Mouse (Mus musculus) G1E (cell line): ENCODE measurements around the gene Gm38655. TPM values are rescaled to one million over a fixed set of nuclear protein-coding genes. Genes with fewer than 3 reads are reported as not detected.
A peak's percentile ranks its signal among the peaks of the same experiment; 100 is the strongest.
"Not testable (repeated sequence)": the region's sequence is repeated elsewhere in the genome, so short reads cannot be mapped to it uniquely, and the experiment has no call there.

Experiments
- ATAC-seq: 2 replicates; pipeline ENCODE4 v1.8.0; 2016; ENCODE audit warnings: mild to moderate bottlenecking; ENCODE audit not compliant: insufficient number of reproducible peaks, poor library complexity, low FRiP score, severe bottlenecking; ENCODE audit errors: extremely low read depth
- DNase-seq: peaks from one replicate; pipeline ENCODE4 v3.0.0; 2012; ENCODE audit warnings: low spot score
- H3K27me3 ChIP-seq: 2 replicates; pipeline ENCODE4 v1.6.1; 2012; ENCODE audit warnings: mild to moderate bottlenecking, low read length, inconsistent platforms; ENCODE audit not compliant: insufficient read depth
- H3K36me3 ChIP-seq: replicated peaks from 2 replicates; pipeline ENCODE3; 2012; ENCODE audit warnings: mild to moderate bottlenecking, inconsistent platforms
- H3K4me1 ChIP-seq: 2 replicates; pipeline ENCODE4 v1.6.1; 2012; ENCODE audit warnings: low read depth, low read length, inconsistent platforms, mixed read lengths; ENCODE audit not compliant: insufficient read depth
- H3K4me3 ChIP-seq: 2 replicates; pipeline ENCODE4 v1.5.1; 2012; ENCODE audit warnings: low read depth, mild to moderate bottlenecking, inconsistent platforms, low read length, moderate library complexity, mixed read lengths
- H3K9me3 ChIP-seq: replicated peaks from 2 replicates; pipeline ENCODE4 v1.6.1; 2012; ENCODE audit warnings: inconsistent platforms
- CTCF ChIP-seq: IDR thresholded peaks from 2 replicates; pipeline ENCODE4 v1.5.1; 2012; ENCODE audit warnings: low read depth, low read length, inconsistent platforms, mixed read lengths
- GATA1 ChIP-seq: IDR thresholded peaks from 2 replicates; pipeline ENCODE4 v1.6.1; 2012; ENCODE audit warnings: borderline replicate concordance, low read length, inconsistent platforms, mixed read lengths
- GATA2 ChIP-seq: IDR thresholded peaks from 2 replicates; pipeline ENCODE4 v1.6.1; 2012; ENCODE audit warnings: low read depth, low read length, inconsistent platforms, borderline replicate concordance
- POLR2AphosphoS5 ChIP-seq: IDR thresholded peaks from 2 replicates; pipeline ENCODE4 v1.6.1; 2012; ENCODE audit warnings: low read depth, low read length, inconsistent platforms; ENCODE audit not compliant: insufficient replicate concordance
- TAL1 ChIP-seq: conservative IDR thresholded peaks from 2 replicates; pipeline ENCODE4 v1.6.1; 2012; ENCODE audit warnings: low read depth, low read length, inconsistent platforms, mixed read lengths
- polyA plus RNA-seq: library from polyadenylated mRNA; stranded (reverse); fragments of >175 nt; gene quantifications from 2 replicates; pipeline ENCODE4 v1.2.3, GENCODE M21; 2012
- total RNA-seq, 2 experiments: library from RNA; stranded (forward) in 1 of 2; stranded (reverse) in 1 of 2; fragments of 200-1000 nt in 1 of 2; fragments of >200 nt in 1 of 2; fragmentation: Nextera tagmentation in 1 of 2; gene quantifications; 2 replicates each; pipeline ENCODE4 v1.2.3; 2014 to 2017

Gene Gm38655
- total RNA-seq (2014; fragmentation: Nextera tagmentation) (not detected in 2 replicates), total RNA-seq (2017) (0.52 TPM in 1 of 2 replicates, not detected in the other), polyA plus RNA-seq (0.05 TPM in 1 of 2 replicates, not detected in the other)

DNA sequence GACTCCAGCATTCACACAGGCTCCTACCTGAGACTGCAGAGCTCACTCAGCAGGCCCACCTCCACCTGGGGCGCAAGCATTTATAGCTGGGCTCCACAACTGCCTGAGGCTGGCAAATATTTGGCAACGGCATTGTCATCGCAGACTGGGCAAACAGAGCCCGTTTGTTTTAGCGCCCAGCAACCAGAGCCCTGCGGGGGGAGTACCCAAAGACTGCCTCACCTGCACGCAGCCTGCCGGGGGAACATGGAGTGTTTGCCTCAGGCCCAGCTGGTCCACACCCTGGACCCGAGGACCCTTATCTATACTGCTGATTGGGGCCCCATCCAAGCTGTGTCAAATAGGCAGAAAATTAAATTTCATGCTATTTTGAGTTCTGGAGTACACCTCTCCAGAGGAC, at the start of gene Gm38655:
Gene Gm38655, minus strand, starts transcription at position 61 of the 400 bp plus-strand sequence.
- ATAC-seq: no peak
- peaks cover 75% of the 10 kb centered on the region for H3K27me3 ChIP-seq
- TF ChIP-seq POLR2AphosphoS5 (no peak), TAL1 (no peak), CTCF (no peak), GATA2 (no peak), GATA1 (no peak)
- H3K4me1 ChIP-seq: peaks cover 33% of the 10 kb centered on the region
- peak within 1 kb of the TSS; percentile 28; the same call in 1 of the 2 replicates for H3K4me3 ChIP-seq
- no peaks in the 10 kb centered on the region for H3K36me3 ChIP-seq
- H3K9me3 ChIP-seq: no peaks in the 10 kb centered on the region
- DNase-seq: no peak

DNA sequence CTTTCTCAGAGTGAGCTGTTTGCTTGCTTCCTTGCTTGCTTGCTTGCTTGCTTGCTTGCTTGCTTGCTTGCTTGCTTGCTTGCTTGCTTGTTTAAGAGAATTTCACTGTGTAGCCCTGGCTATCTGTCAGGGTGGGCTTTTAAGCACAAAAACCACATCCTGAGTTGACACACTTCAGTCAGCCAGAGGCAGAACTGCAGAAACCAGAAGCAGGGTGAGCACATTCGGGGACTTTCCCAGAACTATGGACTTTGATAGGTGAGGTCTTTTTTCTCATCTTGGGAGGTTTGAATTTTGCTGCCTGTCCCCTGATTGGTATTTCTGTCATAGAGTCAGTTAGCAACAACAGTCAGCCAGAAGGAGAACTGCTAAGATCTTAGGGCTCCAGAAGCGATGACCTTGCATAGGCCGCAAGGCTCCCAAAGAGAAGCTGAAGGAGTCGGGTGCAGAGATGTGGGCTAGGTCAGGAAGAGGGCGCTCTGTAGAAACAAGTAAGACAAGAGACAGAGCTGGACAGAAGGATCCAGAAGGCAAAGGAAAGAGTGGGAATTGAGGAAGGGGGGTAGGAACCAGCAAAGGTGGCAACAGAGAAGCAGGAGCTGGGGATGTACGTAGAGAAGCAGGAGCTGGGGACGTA, 49.4 kb upstream of the Gm38655 start:
- H3K27me3 ChIP-seq: no peaks in the 10 kb centered on the region
- peaks cover 83% of the 10 kb centered on the region for H3K4me1 ChIP-seq
- TF ChIP-seq CTCF (no peak), TAL1 (no peak), GATA1 (no peak), POLR2AphosphoS5 (no peak), GATA2 (no peak)
- H3K4me3 ChIP-seq: peak overlapping the region; percentile 73; the same call in 1 of the 2 replicates
- no peak for DNase-seq
- no peak for ATAC-seq
- peaks cover 81% of the 10 kb centered on the region for H3K36me3 ChIP-seq
- no peaks in the 10 kb centered on the region for H3K9me3 ChIP-seq

DNA sequence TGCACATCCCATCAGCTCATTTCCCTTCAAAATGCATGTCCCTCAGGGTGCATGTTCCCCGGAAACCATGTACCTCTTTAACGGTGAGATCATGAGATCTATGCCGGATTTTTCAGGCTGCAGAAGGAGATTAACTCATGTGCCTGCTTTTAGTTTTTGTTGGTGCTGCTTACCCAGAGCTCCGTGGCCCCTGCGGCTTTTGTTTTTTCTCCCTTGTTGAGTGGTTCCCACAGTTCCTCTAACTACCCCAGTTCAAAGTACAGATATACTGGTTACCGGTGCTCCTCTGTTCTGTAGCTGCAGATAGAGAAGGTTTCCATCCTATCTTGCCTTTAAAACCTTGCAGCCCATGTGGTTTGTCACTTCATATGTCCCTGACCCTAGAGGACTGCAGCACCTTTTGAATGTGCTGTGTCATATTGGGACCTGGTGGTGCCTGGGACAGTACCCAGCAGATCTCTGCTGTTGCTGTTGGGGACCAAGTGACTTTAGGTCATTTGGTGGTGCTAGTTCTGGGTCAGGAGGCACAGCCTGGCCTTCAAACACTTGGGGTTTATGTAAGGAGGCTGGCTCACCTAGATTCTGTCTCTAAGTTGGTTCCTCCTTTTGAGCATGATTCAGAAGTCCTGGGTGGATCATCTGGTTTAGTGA, 47.8 kb upstream of the Gm38655 start:
- H3K27me3 ChIP-seq: no peaks in the 10 kb centered on the region
- peak overlapping the region; percentile 73 for H3K4me3 ChIP-seq
- peaks cover 81% of the 10 kb centered on the region for H3K36me3 ChIP-seq
- TF ChIP-seq TAL1: no peak
- no peak for TF ChIP-seq POLR2AphosphoS5
- TF ChIP-seq GATA2: no peak
- no peak for TF ChIP-seq GATA1
- TF ChIP-seq CTCF: no peak
- peak; percentile 38 for DNase-seq
- no peaks in the 10 kb centered on the region for H3K9me3 ChIP-seq
- peak; percentile 10; the same call in 1 of the 2 replicates for ATAC-seq
- H3K4me1 ChIP-seq: peaks cover 85% of the 10 kb centered on the region

DNA sequence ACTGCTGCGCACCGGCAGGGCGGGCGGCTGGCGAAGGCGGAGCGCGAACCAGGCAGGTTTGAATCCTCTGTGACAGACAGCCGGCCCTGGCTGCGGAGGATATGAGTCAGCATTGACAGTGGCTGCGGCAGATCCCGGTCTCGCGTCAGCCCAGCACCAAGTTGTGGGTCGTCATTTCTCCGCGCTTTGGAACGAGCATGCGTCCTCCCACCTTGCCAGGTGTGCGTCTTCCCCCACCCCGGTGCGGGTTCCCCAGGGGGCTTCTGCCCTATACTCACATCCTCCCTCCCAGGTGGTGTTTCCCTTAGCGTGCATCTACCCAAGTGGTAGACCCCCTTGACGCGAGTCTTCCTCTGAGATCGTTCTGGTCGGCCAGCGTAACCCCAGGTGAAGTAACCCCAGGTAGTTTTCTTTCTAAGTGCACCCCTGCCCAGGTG, 47.3 kb upstream of the Gm38655 start:
- DNase-seq, H3K9me3 ChIP-seq, H3K27me3 ChIP-seq: not testable (repeated sequence)
- Histone ChIP-seq H3K4me3 (peak overlapping the region; percentile 73), H3K36me3 (peaks cover 81% of the 10 kb centered on the region), H3K4me1 (peaks cover 85% of the 10 kb centered on the region)
- peak; percentile 50 for ATAC-seq

DNA sequence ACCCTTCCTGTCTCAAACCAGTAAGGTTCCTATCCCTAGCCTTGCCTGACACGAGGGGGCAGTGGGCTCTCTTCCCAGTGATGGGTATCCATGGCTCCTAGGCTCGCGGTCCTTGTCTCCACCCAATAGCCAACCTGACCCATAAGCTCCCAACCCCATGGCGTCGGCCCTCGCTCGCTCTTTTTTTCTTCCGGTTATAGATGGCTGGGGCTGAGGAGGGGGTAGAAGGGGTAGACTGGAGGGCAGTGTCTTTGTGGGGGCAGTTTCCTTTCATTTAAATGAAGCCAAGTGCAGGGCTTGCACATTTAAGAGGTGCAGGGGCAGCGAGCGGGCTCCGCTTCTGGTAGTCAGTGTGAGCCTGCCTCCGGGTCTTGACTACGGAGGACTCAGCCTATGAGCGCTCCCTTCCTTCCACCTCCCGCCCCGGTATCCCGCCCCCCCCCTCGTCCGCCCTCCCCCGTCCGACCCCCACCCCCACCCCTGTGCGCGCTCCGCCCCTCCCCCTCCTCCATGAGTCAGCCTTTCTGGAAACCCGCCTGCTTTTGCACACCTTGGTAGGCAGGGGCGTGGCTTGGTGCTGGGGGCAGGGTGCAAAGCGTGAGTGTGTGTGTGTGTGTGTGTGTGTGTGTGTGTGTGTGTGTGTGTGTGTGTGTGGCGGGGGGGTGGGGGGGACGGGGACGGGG, 46.7 kb upstream of the Gm38655 start:
- peak; percentile 55 for ATAC-seq
- peaks cover 79% of the 10 kb centered on the region for H3K36me3 ChIP-seq
- peaks cover 81% of the 10 kb centered on the region for H3K4me1 ChIP-seq
- no peaks in the 10 kb centered on the region for H3K27me3 ChIP-seq
- H3K9me3 ChIP-seq: no peaks in the 10 kb centered on the region
- TF ChIP-seq GATA2 (no peak), CTCF (no peak), TAL1 (no peak), POLR2AphosphoS5 (no peak), GATA1 (no peak)
- peak; percentile 81 for DNase-seq
- peak overlapping the region; percentile 67 for H3K4me3 ChIP-seq

DNA sequence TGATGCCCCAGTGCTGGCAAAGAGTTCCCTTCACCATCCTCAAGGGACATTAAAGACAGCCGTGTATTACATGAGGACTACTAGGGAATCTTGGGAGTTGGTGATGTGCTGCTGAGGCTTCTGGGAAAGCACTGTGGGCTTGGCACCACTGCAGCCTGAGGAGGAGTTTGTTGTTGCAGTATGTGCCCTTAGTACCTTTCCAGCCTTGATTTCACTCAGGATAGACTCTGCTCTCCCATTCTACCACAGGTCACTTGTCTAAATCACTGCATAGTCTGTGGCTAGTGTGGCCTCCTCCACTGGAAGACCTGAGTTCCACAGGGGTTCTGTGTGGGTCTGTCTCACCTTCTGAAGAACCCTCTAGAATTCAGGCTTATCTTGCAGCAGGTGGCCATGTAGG, 45.5 kb upstream of the Gm38655 start:
- no peak for ATAC-seq
- TF ChIP-seq TAL1 (no peak), GATA2 (no peak), GATA1 (no peak), CTCF (no peak), POLR2AphosphoS5 (no peak)
- Histone ChIP-seq H3K9me3 (no peaks in the 10 kb centered on the region), H3K27me3 (no peaks in the 10 kb centered on the region), H3K4me1 (peaks cover 72% of the 10 kb centered on the region), H3K36me3 (peaks cover 77% of the 10 kb centered on the region), H3K4me3 (no peak overlapping the region)
- no peak for DNase-seq
